Mouse (Mus musculus): ENCODE data around the gene Pcdh9. TPM values are rescaled to one million over a fixed set of nuclear protein-coding genes. Genes with fewer than 3 reads are reported as not detected.

The Pcdh9 gene
- total RNA-seq (2017): not detected in 2 replicates

- no peak for ATAC-seq (ENCODE audit: extremely low read depth, insufficient number of reproducible peaks, low FRiP score, poor library complexity, severe bottlenecking)
These were observed at the start of gene Pcdh9 for GRCm38 (mm10) chr14:93890519-93891370. TSS of gene Pcdh9 (minus strand) at chr14:93890679.

- ATAC-seq (ENCODE audit: extremely low read depth, insufficient number of reproducible peaks, low FRiP score, poor library complexity, severe bottlenecking): no peak
These were observed 16.4 kb upstream of the Pcdh9 start for GRCm38 (mm10) chr14:93906928-93907327.

- no peak for ATAC-seq (ENCODE audit: extremely low read depth, insufficient number of reproducible peaks, low FRiP score, poor library complexity, severe bottlenecking)
These were observed 8.1 kb upstream of the Pcdh9 start for GRCm38 (mm10) chr14:93898533-93898932.

GRCm38 (mm10) chr14:93895131-93895530 lies 4.7 kb upstream of the Pcdh9 start:
- ATAC-seq (ENCODE audit: extremely low read depth, insufficient number of reproducible peaks, low FRiP score, poor library complexity, severe bottlenecking): no peak

- no peak for ATAC-seq (ENCODE audit: extremely low read depth, insufficient number of reproducible peaks, low FRiP score, poor library complexity, severe bottlenecking)
These were observed 880 bp upstream of the Pcdh9 start for GRCm38 (mm10) chr14:93891371-93891746.

GRCm38 (mm10) chr14:93889839-93890518 lies 500 bp downstream of the Pcdh9 start:
- ATAC-seq (ENCODE audit: extremely low read depth, insufficient number of reproducible peaks, low FRiP score, poor library complexity, severe bottlenecking): no peak

- ATAC-seq (ENCODE audit: extremely low read depth, insufficient number of reproducible peaks, low FRiP score, poor library complexity, severe bottlenecking): no peak
These were observed 1.2 kb downstream of the Pcdh9 start for GRCm38 (mm10) chr14:93889231-93889630.

- ATAC-seq (ENCODE audit: extremely low read depth, insufficient number of reproducible peaks, low FRiP score, poor library complexity, severe bottlenecking): no peak
These were observed 2.1 kb downstream of the Pcdh9 start for GRCm38 (mm10) chr14:93888346-93888745.

- ATAC-seq (ENCODE audit: extremely low read depth, insufficient number of reproducible peaks, low FRiP score, poor library complexity, severe bottlenecking): no peak
These were observed 3.4 kb downstream of the Pcdh9 start for GRCm38 (mm10) chr14:93887066-93887465.

GRCm38 (mm10) chr14:93885551-93886084 lies 4.9 kb downstream of the Pcdh9 start:
- ATAC-seq (ENCODE audit: extremely low read depth, insufficient number of reproducible peaks, low FRiP score, poor library complexity, severe bottlenecking): no peak

- ATAC-seq (ENCODE audit: extremely low read depth, insufficient number of reproducible peaks, low FRiP score, poor library complexity, severe bottlenecking): no peak
These were observed 6.0 kb downstream of the Pcdh9 start for GRCm38 (mm10) chr14:93884467-93884866.

- ATAC-seq (ENCODE audit: extremely low read depth, insufficient number of reproducible peaks, low FRiP score, poor library complexity, severe bottlenecking): no peak
These were observed 10.4 kb downstream of the Pcdh9 start for GRCm38 (mm10) chr14:93880071-93880470.

- no peak for ATAC-seq (ENCODE audit: extremely low read depth, insufficient number of reproducible peaks, low FRiP score, poor library complexity, severe bottlenecking)
These were observed 14.5 kb downstream of the Pcdh9 start for GRCm38 (mm10) chr14:93875968-93876367.

GRCm38 (mm10) chr14:93868211-93868610 lies 22.3 kb downstream of the Pcdh9 start:
- ATAC-seq (ENCODE audit: extremely low read depth, insufficient number of reproducible peaks, low FRiP score, poor library complexity, severe bottlenecking): no peak

- no peak for ATAC-seq (ENCODE audit: extremely low read depth, insufficient number of reproducible peaks, low FRiP score, poor library complexity, severe bottlenecking)
These were observed 32.4 kb downstream of the Pcdh9 start for GRCm38 (mm10) chr14:93858069-93858468.

- ATAC-seq (ENCODE audit: extremely low read depth, insufficient number of reproducible peaks, low FRiP score, poor library complexity, severe bottlenecking): no peak
These were observed 44.3 kb downstream of the Pcdh9 start for GRCm38 (mm10) chr14:93846091-93846677.

- no peak for ATAC-seq (ENCODE audit: extremely low read depth, insufficient number of reproducible peaks, low FRiP score, poor library complexity, severe bottlenecking)
These were observed 47.7 kb downstream of the Pcdh9 start for GRCm38 (mm10) chr14:93842686-93843288.

GRCm38 (mm10) chr14:93832511-93832910 lies 58.0 kb downstream of the Pcdh9 start:
- no peak for ATAC-seq (ENCODE audit: extremely low read depth, insufficient number of reproducible peaks, low FRiP score, poor library complexity, severe bottlenecking)

GRCm38 (mm10) chr14:93827159-93827558 lies 63.3 kb downstream of the Pcdh9 start:
- no peak for ATAC-seq (ENCODE audit: extremely low read depth, insufficient number of reproducible peaks, low FRiP score, poor library complexity, severe bottlenecking)
